Comparison of ENCODE assay signal across 8 mouse cellular contexts in genomic region chr4:46506801-46507610, GRCm38 (mm10). TPM values are rescaled to one million over a fixed set of nuclear protein-coding genes. Genes with fewer than 3 reads are reported as not detected.
DNase-seq lines count a peak whose midpoint lies in the region; ATAC-seq and TF ChIP-seq lines count a peak whose summit lies in the region.

No protein-coding gene starts in this region.

- peak overlapping the region; percentile 61 to 78 for H3K4me3 ChIP-seq in MEL (ENCODE audit: control insufficient read depth in 1 of 2, insufficient read depth in 1 of 2, low read depth in 2 of 2, low read length in 2 of 2)
- peak overlapping the region; percentile 56 for H3K4me3 ChIP-seq in forebrain, embryonic 15.5 days
- peak overlapping the region; percentile 69 for H3K4me3 ChIP-seq in neural tube, embryonic 15.5 days (replicated peaks)

- H3K9ac ChIP-seq in MEL (ENCODE audit: control insufficient read depth, low read depth, low read length, poor library complexity, severe bottlenecking): peak overlapping the region; percentile 72
- peak overlapping the region; percentile 65 for H3K9ac ChIP-seq in forebrain, embryonic 15.5 days (replicated peaks)
- peak overlapping the region; percentile 80 for H3K9ac ChIP-seq in neural tube, embryonic 15.5 days (replicated peaks)

- peak; percentile 62 to 66; a peak in 3 of 4 replicates for TF ChIP-seq POLR2A in MEL (IDR thresholded peaks at IDR 0.05; ENCODE audit: control insufficient read depth in 1 of 2, insufficient read depth in 1 of 2, low read depth in 1 of 2, low read length in 2 of 2, poor library complexity in 1 of 2)

- H3K79me2 ChIP-seq in MEL (ENCODE audit: control insufficient read depth, insufficient read depth, low read length, poor library complexity): no peaks in the 10 kb centered on the region; the same call in 1 of the 2 replicates

- no peak for TF ChIP-seq RAD21 in MEL (IDR thresholded peaks at IDR 0.05; ENCODE audit: low read depth, low read length)

- intact Hi-C loops in heart, postnatal 25 days (cut with DNase I): no loop called here

- peak; percentile 96 for ATAC-seq in forebrain, embryonic 15.5 days (replicated peaks)
- ATAC-seq in neural tube, embryonic 15.5 days (ENCODE audit: low FRiP score): peak; percentile 97

- H3K4me2 ChIP-seq in forebrain, embryonic 15.5 days (replicated peaks): peak overlapping the region; percentile 63
- H3K4me2 ChIP-seq in neural tube, embryonic 15.5 days: peak overlapping the region; percentile 81

- no peak for TF ChIP-seq CTCF in MEL (IDR thresholded peaks at IDR 0.05 in 2 of 3, conservative IDR thresholded peaks at IDR 0.05 in 1 of 3; ENCODE audit: control insufficient read depth in 1 of 3, insufficient read depth in 1 of 3, low read depth in 2 of 3, low read length in 3 of 3, poor library complexity in 1 of 3, severe bottlenecking in 1 of 3)

- under 1% methylated on average over 93 of the region's 94 CpGs for WGBS in forebrain, embryonic 15.5 days
- under 1% methylated on average over 93 of the region's 94 CpGs for WGBS in neural tube, embryonic 15.5 days

- DNase-seq in MEL (ENCODE audit: low read depth, low spot score): peak; percentile 96
- DNase-seq in cerebellum, adult 18-20 months: peak; percentile 91 to 92
- peak; percentile 91 for DNase-seq in heart, postnatal 25 days (ENCODE audit: low spot score)
- DNase-seq in layer of hippocampus, adult 18-20 months (ENCODE audit: low spot score in 2 of 2): peak; percentile 93 to 97
- peak; percentile 94 to 97 for DNase-seq in lung, adult 18-20 months
- DNase-seq in testis, postnatal 10 days (ENCODE audit: low spot score): peak; percentile 98

- H3K27me3 ChIP-seq in MEL (ENCODE audit: control insufficient read depth in 1 of 2, insufficient read depth in 2 of 2, low read length in 2 of 2): no peaks in the 10 kb centered on the region
- H3K27me3 ChIP-seq in forebrain, embryonic 15.5 days: no peaks in the 10 kb centered on the region
- H3K27me3 ChIP-seq in neural tube, embryonic 15.5 days (replicated peaks): peaks cover 5% of the 10 kb centered on the region

- H3K4me1 ChIP-seq in MEL (ENCODE audit: control insufficient read depth in 1 of 2, insufficient read depth in 2 of 2, low read length in 2 of 2): peaks cover 6 to 14% of the 10 kb centered on the region in 2 experiments
- peaks cover 18% of the 10 kb centered on the region for H3K4me1 ChIP-seq in forebrain, embryonic 15.5 days
- peaks cover 10% of the 10 kb centered on the region; the same call in 1 of the 2 replicates for H3K4me1 ChIP-seq in neural tube, embryonic 15.5 days

- no peak overlapping the region for H3K27ac ChIP-seq in MEL (ENCODE audit: control insufficient read depth, low read depth, low read length)
- H3K27ac ChIP-seq in forebrain, embryonic 15.5 days (replicated peaks): peak overlapping the region; percentile 76
- peak overlapping the region; percentile 80 for H3K27ac ChIP-seq in neural tube, embryonic 15.5 days (replicated peaks)

- peaks cover 2 to 10% of the 10 kb centered on the region in 2 experiments; a peak in 2 of 4 replicates for H3K36me3 ChIP-seq in MEL (ENCODE audit: control insufficient read depth in 1 of 2, insufficient read depth in 2 of 2, low read length in 2 of 2)
- H3K36me3 ChIP-seq in forebrain, embryonic 15.5 days: peaks cover 11% of the 10 kb centered on the region
- peaks cover 9% of the 10 kb centered on the region for H3K36me3 ChIP-seq in neural tube, embryonic 15.5 days

- H3K9me3 ChIP-seq in MEL (replicated peaks; ENCODE audit: insufficient read depth, low read length): no peaks in the 10 kb centered on the region
- H3K9me3 ChIP-seq in forebrain, embryonic 15.5 days: no peaks in the 10 kb centered on the region
- no peaks in the 10 kb centered on the region for H3K9me3 ChIP-seq in neural tube, embryonic 15.5 days (replicated peaks)

- TF ChIP-seq EP300 in MEL (IDR thresholded peaks at IDR 0.05; ENCODE audit: low read depth in 1 of 2, low read length in 2 of 2): no peak

TF ChIP-seq in MEL, 35 proteins besides CTCF, POLR2A, EP300 and RAD21:
- TF ChIP-seq SIN3A (IDR thresholded peaks at IDR 0.05; ENCODE audit: low read length): peak; percentile 66
- TF ChIP-seq TBP (IDR thresholded peaks at IDR 0.05; ENCODE audit: low read depth, low read length): peak; percentile 54; the same call in 1 of the 2 replicates
- peak; percentile 96 for TF ChIP-seq MXI1 (IDR thresholded peaks at IDR 0.05; ENCODE audit: low read depth, low read length)
- TF ChIP-seq POLR2AphosphoS5 (IDR thresholded peaks at IDR 0.05; ENCODE audit: borderline replicate concordance, low read depth, low read length): no peak
- TF ChIP-seq KAT2A (conservative IDR thresholded peaks at IDR 0.05; ENCODE audit: low read depth, low read length): no peak
- peak; percentile 74 for TF ChIP-seq NELFE (IDR thresholded peaks at IDR 0.05; ENCODE audit: low read depth, low read length)
- TF ChIP-seq NRF1 (IDR thresholded peaks at IDR 0.05; ENCODE audit: insufficient read depth, low read depth, low read length, poor library complexity, severe bottlenecking): peak; percentile 84
- 0 out of 2 replicates have a peak, but pooled peaks have one; percentile 15 for TF ChIP-seq BHLHE40 (IDR thresholded peaks at IDR 0.05; ENCODE audit: borderline replicate concordance, low read depth, low read length)
- no peak for TF ChIP-seq SMC3 (IDR thresholded peaks at IDR 0.05; ENCODE audit: low read depth, low read length)
- TF ChIP-seq ELF1 (IDR thresholded peaks at IDR 0.05; ENCODE audit: low read depth, low read length): no peak
- peak; percentile 22; the same call in 1 of the 2 replicates for TF ChIP-seq ETS1 (IDR thresholded peaks at IDR 0.05; ENCODE audit: low read depth, low read length)
- no peak for TF ChIP-seq E2F4 (IDR thresholded peaks at IDR 0.05; ENCODE audit: borderline replicate concordance, low read depth, low read length)
- no peak for TF ChIP-seq CHD1 (IDR thresholded peaks at IDR 0.05; ENCODE audit: low read depth, low read length)
- TF ChIP-seq USF2 (IDR thresholded peaks at IDR 0.05; ENCODE audit: borderline replicate concordance in 1 of 2, insufficient read depth in 1 of 2, low read depth in 1 of 2, low read length in 2 of 2): 0 out of 4 replicates have a peak, but pooled peaks of 1 of the 2 experiments have one; percentile 23
- TF ChIP-seq POLR2AphosphoS2 (IDR thresholded peaks at IDR 0.05; ENCODE audit: low read length): peak; percentile 49; the same call in 1 of the 2 replicates
- TF ChIP-seq UBTF (IDR thresholded peaks at IDR 0.05; ENCODE audit: borderline replicate concordance, insufficient read depth, low read depth, low read length): no peak
- peak; percentile 60 for TF ChIP-seq HCFC1 (IDR thresholded peaks at IDR 0.05; ENCODE audit: low read depth, low read length)
- TF ChIP-seq MAX (IDR thresholded peaks at IDR 0.05; ENCODE audit: low read length): peak; percentile 84
- TF ChIP-seq USF1 (IDR thresholded peaks at IDR 0.05; ENCODE audit: low read depth, low read length): peak; percentile 86
- TF ChIP-seq TCF12 (IDR thresholded peaks at IDR 0.05; ENCODE audit: low read depth, low read length): peak; percentile 72
- TF ChIP-seq ZC3H11A (IDR thresholded peaks at IDR 0.05; ENCODE audit: low read depth, low read length): no peak
- TF ChIP-seq ZMIZ1 (IDR thresholded peaks at IDR 0.05; ENCODE audit: low read depth, low read length): peak; percentile 77; the same call in 1 of the 2 replicates
- peak; percentile 48; the same call in 1 of the 2 replicates for TF ChIP-seq MYC (IDR thresholded peaks at IDR 0.05; ENCODE audit: low read depth, low read length)
- TF ChIP-seq MAZ (IDR thresholded peaks at IDR 0.05; ENCODE audit: low read depth, low read length): no peak; the same call in 1 of the 2 replicates

RNA-seq across cellular contexts. Expression of gene Nans, which starts 18.0 kb away (rescaled TPM):
- total RNA-seq in MEL (2012; rRNA removed): 124 and 136 TPM in 2 replicates
- polyA plus RNA-seq in MEL (2012; ENCODE audit: insufficient read depth in 1 of 2, insufficient read length in 2 of 2, low read depth in 1 of 2, low replicate concordance in 2 of 2, missing spikeins in 1 of 2): 100 to 1,000 TPM; 182 to 246 TPM
- 78.5 and 84.2 TPM in 2 replicates for polyA plus RNA-seq in forebrain, embryonic 15.5 days (2015; fragmentation: Nextera tagmentation; extraction: Ambion mirVana)
- total RNA-seq in heart, postnatal 25 days (2021): 10 to 100 TPM; 15.5 to 16.5 TPM
- 10 to 100 TPM; 16.0 to 17.4 TPM for total RNA-seq in layer of hippocampus, adult 18-20 months (2021)
- 76.5 and 85.4 TPM in 2 replicates for polyA plus RNA-seq in neural tube, embryonic 15.5 days (2015; fragmentation: Nextera tagmentation; extraction: Ambion mirVana)

RNA-seq across cellular contexts. Expression of gene Trim14, which starts 28.9 kb away (rescaled TPM):
- 0.82 and 1.1 TPM in 2 replicates for total RNA-seq in MEL (2012; rRNA removed)
- polyA plus RNA-seq in MEL (2012; ENCODE audit: insufficient read depth in 1 of 2, insufficient read length in 2 of 2, low read depth in 1 of 2, low replicate concordance in 2 of 2, missing spikeins in 1 of 2): 1 to 10 TPM in 1 of 2 experiments, not detected in 1; 5.1 TPM
- 0.48 and 1.2 TPM in 2 replicates for polyA plus RNA-seq in forebrain, embryonic 15.5 days (2015; fragmentation: Nextera tagmentation; extraction: Ambion mirVana)
- 1 to 10 TPM; 1.7 to 1.9 TPM for total RNA-seq in heart, postnatal 25 days (2021)
- total RNA-seq in layer of hippocampus, adult 18-20 months (2021): 1 to 10 TPM in 1 of 2 experiments, under 1 TPM in 1; 0.67 to 1.4 TPM
- 1.5 and 5.1 TPM in 2 replicates for polyA plus RNA-seq in neural tube, embryonic 15.5 days (2015; fragmentation: Nextera tagmentation; extraction: Ambion mirVana)

RNA-seq across cellular contexts. Expression of gene Anp32b, which starts 56.3 kb away (rescaled TPM):
- total RNA-seq in MEL (2012; rRNA removed): 41.1 and 53.7 TPM in 2 replicates
- 100 to 1,000 TPM in 1 of 2 experiments, not detected in 1; 547 TPM for polyA plus RNA-seq in MEL (2012; ENCODE audit: insufficient read depth in 1 of 2, insufficient read length in 2 of 2, low read depth in 1 of 2, low replicate concordance in 2 of 2, missing spikeins in 1 of 2)
- polyA plus RNA-seq in forebrain, embryonic 15.5 days (2015; fragmentation: Nextera tagmentation; extraction: Ambion mirVana): 109 and 115 TPM in 2 replicates
- 10 to 100 TPM; 51.7 to 57.3 TPM for total RNA-seq in heart, postnatal 25 days (2021)
- 10 to 100 TPM; 54.9 to 56.1 TPM for total RNA-seq in layer of hippocampus, adult 18-20 months (2021)
- 70.3 and 129 TPM in 2 replicates for polyA plus RNA-seq in neural tube, embryonic 15.5 days (2015; fragmentation: Nextera tagmentation; extraction: Ambion mirVana)
